Mouse (Mus musculus) hindbrain, embryonic 13.5 days (tissue): Measurements from ENCODE around the gene Acsl6. TPM values are rescaled to one million over a fixed set of nuclear protein-coding genes. Genes with fewer than 3 reads are reported as not detected.
"Not testable (repeated sequence)": the region's sequence is repeated elsewhere in the genome, so short reads cannot be mapped to it uniquely, and the experiment has no call there.

Source experiments
- ATAC-seq: fragments of 200-750 bp; cut with Nextera tagmentation; 2 replicates; pipeline ENCODE4 v1.8.0; 2017; ENCODE audit warnings: moderate TSS enrichment; ENCODE audit not compliant: low FRiP score
- H3K27ac ChIP-seq: fragments of 300-500 bp; sonication (generic); 2 replicates; pipeline ENCODE4 v1.5.1; 2015; ENCODE audit warnings: inconsistent platforms, mild to moderate bottlenecking, moderate library complexity
- H3K27me3 ChIP-seq: fragments of 300-500 bp; sonication (generic); 2 replicates; pipeline ENCODE4 v1.6.1; 2015; ENCODE audit warnings: mild to moderate bottlenecking, inconsistent platforms
- H3K36me3 ChIP-seq: fragments of 300-500 bp; sonication (generic); 2 replicates; pipeline ENCODE4 v1.6.1; 2015; ENCODE audit warnings: mild to moderate bottlenecking, inconsistent platforms
- H3K4me1 ChIP-seq: fragments of 300-500 bp; sonication (generic); replicated peaks from 2 replicates; pipeline ENCODE4 v1.6.1; 2015; ENCODE audit warnings: inconsistent platforms
- H3K4me2 ChIP-seq: fragments of 300-500 bp; sonication (generic); 2 replicates; pipeline ENCODE4 v1.6.1; 2015; ENCODE audit warnings: inconsistent platforms, mild to moderate bottlenecking, moderate library complexity
- H3K4me3 ChIP-seq: fragments of 300-500 bp; sonication (generic); 2 replicates; pipeline ENCODE4 v1.5.1; 2015; ENCODE audit warnings: mild to moderate bottlenecking, inconsistent platforms
- H3K9ac ChIP-seq: fragments of 300-500 bp; sonication (generic); 2 replicates; pipeline ENCODE4 v1.6.1; 2015; ENCODE audit warnings: mild to moderate bottlenecking, inconsistent platforms
- H3K9me3 ChIP-seq: fragments of 300-500 bp; sonication (generic); 2 replicates; pipeline ENCODE4 v1.6.1; 2016; ENCODE audit warnings: inconsistent platforms
- WGBS: fragments of 180-500 bp; shearing (Covaris S2); methylation state at CpG from one replicate; pipeline ENCODE4 v1.1.7; 2015; 5-methylcytosine and 5-hydroxymethylcytosine counted together
- polyA plus RNA-seq: library from polyadenylated mRNA; unstranded; fragments of >200 nt; fragmentation: Nextera tagmentation; extraction: Ambion mirVana; gene quantifications from 2 replicates; pipeline ENCODE4 v1.2.1, GENCODE M21; 2015

Gene Acsl6
- polyA plus RNA-seq, 1 experiment from 2014 or later, result 40.4 TPM

- H3K36me3 ChIP-seq, result no peaks in the 10 kb centered on the region
- 0 out of 2 replicates have a peak, but pooled peaks cover 6% of the 10 kb centered on the region for H3K9me3 ChIP-seq
- H3K27ac ChIP-seq, result no peak overlapping the region
- H3K27me3 ChIP-seq, result no peaks in the 10 kb centered on the region
- ATAC-seq, result no peak
- H3K4me2 ChIP-seq, result no peak overlapping the region
- no peaks in the 10 kb centered on the region for H3K4me1 ChIP-seq
- 86% methylated on average over 4 of the region's 4 CpGs for WGBS
- no peak overlapping the region for H3K9ac ChIP-seq
- no peak overlapping the region for H3K4me3 ChIP-seq
These were observed 7.6 kb upstream of the Acsl6 start for GRCm38 (mm10) chr11:54295971-54296370.

DNA sequence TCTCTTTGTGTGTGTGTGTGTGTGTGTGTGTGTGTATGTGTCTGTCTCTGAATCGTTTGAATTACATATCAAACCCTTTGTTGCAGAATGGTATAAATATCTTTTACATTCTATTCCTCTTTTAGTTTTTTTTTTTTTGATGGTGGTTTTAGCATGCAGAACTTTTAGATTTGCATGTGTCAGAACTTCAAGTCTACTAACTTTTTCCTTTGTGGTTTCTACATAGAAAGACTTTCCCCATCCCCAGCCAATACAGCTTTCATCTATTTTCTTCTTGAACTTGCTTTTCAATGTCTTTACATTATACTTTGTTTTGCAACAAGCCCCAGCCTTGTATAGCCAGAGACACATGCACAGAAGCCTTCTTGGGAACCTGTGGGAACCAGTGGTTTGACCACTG lies 6.9 kb upstream of the Acsl6 start:
- Histone ChIP-seq H3K9ac (no peak overlapping the region), H3K4me1 (no peaks in the 10 kb centered on the region), H3K4me2 (no peak overlapping the region), H3K27ac (no peak overlapping the region), H3K36me3 (no peaks in the 10 kb centered on the region), H3K27me3 (no peaks in the 10 kb centered on the region), H3K9me3 (0 out of 2 replicates have a peak, but pooled peaks cover 6% of the 10 kb centered on the region), H3K4me3 (no peak overlapping the region)
- WGBS, result 94% methylated on average over 1 of the region's 1 CpGs
- ATAC-seq, result no peak

DNA sequence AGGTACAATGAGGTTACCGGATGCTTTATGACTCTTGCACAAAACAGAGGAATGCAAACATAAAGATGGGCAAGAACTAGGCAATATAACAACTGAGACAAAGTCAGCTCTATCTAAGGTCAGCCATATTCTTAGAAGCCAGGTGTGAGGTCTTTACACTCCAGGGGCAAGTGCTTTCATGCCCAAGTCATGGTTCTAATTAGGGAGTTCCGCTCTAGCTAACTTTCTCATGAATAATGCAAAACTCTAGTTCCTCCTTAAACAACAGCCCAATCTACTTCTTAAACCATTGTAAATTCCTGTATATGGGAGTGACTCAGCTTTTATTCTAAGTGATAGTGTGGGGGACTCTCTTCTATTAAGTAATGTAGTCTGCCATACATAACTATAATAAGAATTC lies 6.1 kb upstream of the Acsl6 start:
- 85% methylated on average over 2 of the region's 2 CpGs for WGBS

DNA sequence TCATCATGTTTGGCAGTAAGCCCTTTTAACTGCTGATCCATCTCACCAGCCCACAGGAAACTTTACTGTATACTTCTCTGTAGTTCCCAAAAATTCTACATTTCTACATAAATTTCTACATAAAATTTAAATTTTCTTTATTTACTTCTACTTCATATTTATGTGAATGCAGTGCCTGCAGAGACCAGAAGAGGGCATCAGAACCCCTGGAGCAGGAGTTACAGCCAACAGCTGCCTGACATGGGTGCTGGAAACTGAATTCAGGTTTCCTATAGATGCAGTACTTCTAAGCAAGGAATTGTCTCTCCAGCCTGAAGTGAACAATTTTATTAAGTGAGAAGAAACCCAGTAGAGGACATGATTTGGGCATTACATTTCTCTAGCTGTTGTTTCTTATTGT lies 4.8 kb upstream of the Acsl6 start:
- Histone ChIP-seq H3K36me3 (no peaks in the 10 kb centered on the region), H3K4me3 (no peak overlapping the region), H3K27ac (no peak overlapping the region), H3K9me3 (0 out of 2 replicates have a peak, but pooled peaks cover 6% of the 10 kb centered on the region), H3K9ac (no peak overlapping the region), H3K4me2 (no peak overlapping the region), H3K27me3 (no peaks in the 10 kb centered on the region), H3K4me1 (peaks cover 15% of the 10 kb centered on the region)
- no peak for ATAC-seq

More for the DNA sequence above, 6.1 kb upstream of the Acsl6 start:
- not testable (repeated sequence) for H3K4me1 ChIP-seq, H3K9ac ChIP-seq, H3K27ac ChIP-seq, H3K36me3 ChIP-seq, ATAC-seq, H3K27me3 ChIP-seq, H3K4me3 ChIP-seq, H3K9me3 ChIP-seq, H3K4me2 ChIP-seq

GRCm38 (mm10) chr11:54301994-54302393 lies 1.6 kb upstream of the Acsl6 start:
- ATAC-seq, result no peak
- Histone ChIP-seq H3K4me3 (no peak overlapping the region), H3K36me3 (no peaks in the 10 kb centered on the region), H3K4me1 (peaks cover 38% of the 10 kb centered on the region), H3K9me3 (0 out of 2 replicates have a peak, but pooled peaks cover 6% of the 10 kb centered on the region), H3K4me2 (no peak overlapping the region), H3K27me3 (no peaks in the 10 kb centered on the region), H3K9ac (no peak overlapping the region), H3K27ac (no peak overlapping the region)
- 92% methylated on average over 8 of the region's 8 CpGs for WGBS

- no peaks in the 10 kb centered on the region for H3K36me3 ChIP-seq
- no peaks in the 10 kb centered on the region for H3K27me3 ChIP-seq
- H3K4me2 ChIP-seq, result peak overlapping the region; percentile 79
- H3K4me3 ChIP-seq, result 0 out of 2 replicates have a peak overlapping the region, but pooled peaks have one; percentile 71
- whole genome bisulfite sequencing, result 89% methylated on average over 3 of the region's 3 CpGs
- H3K4me1 ChIP-seq, result peaks cover 44% of the 10 kb centered on the region
- H3K9ac ChIP-seq, result no peak overlapping the region
- H3K27ac ChIP-seq, result peak overlapping the region; percentile 94
- no peak for ATAC-seq
- 0 out of 2 replicates have a peak, but pooled peaks cover 6% of the 10 kb centered on the region for H3K9me3 ChIP-seq
These were observed 992 bp upstream of the Acsl6 start for GRCm38 (mm10) chr11:54302606-54303005.

DNA sequence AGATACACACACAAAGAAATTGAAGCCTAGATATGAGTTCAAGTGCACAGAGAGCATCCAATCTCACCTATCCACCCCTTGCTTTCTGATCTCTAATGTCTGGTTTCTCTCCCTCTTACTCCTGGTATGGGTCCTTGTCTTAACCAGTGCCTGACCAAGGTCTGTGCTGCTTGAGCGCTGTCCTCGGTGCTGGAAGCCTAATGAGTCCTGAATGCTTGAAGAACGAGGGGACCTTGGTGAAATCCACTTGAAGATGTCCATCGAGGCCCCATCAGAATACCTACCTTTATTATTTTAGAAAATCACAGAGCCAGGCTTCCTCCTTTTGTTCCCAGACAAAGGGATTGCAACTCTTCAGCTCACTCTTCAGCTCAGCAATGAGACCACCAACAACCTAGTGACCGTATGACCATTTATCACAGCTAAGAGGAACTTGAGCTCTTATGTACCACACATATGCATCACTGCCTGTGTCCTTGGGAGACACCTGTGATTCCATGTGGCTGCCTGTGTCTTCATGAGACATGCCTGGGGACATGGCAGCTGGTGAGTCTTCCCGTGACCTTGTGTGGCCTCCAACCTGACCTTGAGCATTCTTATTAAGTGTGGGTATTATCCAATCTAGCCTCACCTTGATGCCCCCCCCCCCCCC lies 396 bp upstream of the Acsl6 start:
- H3K27ac ChIP-seq, result peak overlapping the region; percentile 94
- H3K4me3 ChIP-seq, result peak overlapping the region; percentile 71
- no peaks in the 10 kb centered on the region for H3K36me3 ChIP-seq
- peak overlapping the region; percentile 79 for H3K4me2 ChIP-seq
- H3K9me3 ChIP-seq, result 0 out of 2 replicates have a peak, but pooled peaks cover 3% of the 10 kb centered on the region
- H3K4me1 ChIP-seq, result peaks cover 44% of the 10 kb centered on the region
- peak; percentile 41 for ATAC-seq
- no peaks in the 10 kb centered on the region for H3K27me3 ChIP-seq
- peak overlapping the region; percentile 94 for H3K9ac ChIP-seq
- 25% methylated on average over 6 of the region's 6 CpGs for WGBS

DNA sequence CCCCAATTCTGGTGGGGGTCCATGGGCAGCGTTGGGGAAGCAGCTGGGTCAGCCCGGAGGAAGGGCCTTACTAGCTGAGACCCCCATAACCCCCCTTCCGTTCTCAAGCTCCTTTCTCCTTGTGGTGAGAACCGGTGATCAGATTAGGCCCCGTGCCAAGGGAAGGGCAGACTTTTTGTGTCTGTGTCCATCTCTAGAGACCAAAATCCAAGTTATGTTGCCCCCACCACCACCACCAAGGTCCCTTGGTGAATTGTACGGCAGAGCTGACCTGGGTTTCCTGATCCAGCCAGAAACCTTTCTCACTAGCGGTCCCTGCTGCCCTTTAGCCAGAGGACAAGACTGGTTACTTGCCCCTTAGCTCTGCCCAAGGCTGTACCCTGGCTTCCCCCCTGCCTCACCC lies 874 bp downstream of the Acsl6 start:
- ATAC-seq, result peak; percentile 47
- Histone ChIP-seq H3K9me3 (no peaks in the 10 kb centered on the region), H3K9ac (peak overlapping the region; percentile 94), H3K4me2 (peak overlapping the region; percentile 79), H3K27ac (peak overlapping the region; percentile 94), H3K4me3 (peak overlapping the region; percentile 71), H3K27me3 (no peaks in the 10 kb centered on the region), H3K36me3 (no peaks in the 10 kb centered on the region), H3K4me1 (peaks cover 44% of the 10 kb centered on the region)
- 4% methylated on average over 7 of the region's 7 CpGs for WGBS

DNA sequence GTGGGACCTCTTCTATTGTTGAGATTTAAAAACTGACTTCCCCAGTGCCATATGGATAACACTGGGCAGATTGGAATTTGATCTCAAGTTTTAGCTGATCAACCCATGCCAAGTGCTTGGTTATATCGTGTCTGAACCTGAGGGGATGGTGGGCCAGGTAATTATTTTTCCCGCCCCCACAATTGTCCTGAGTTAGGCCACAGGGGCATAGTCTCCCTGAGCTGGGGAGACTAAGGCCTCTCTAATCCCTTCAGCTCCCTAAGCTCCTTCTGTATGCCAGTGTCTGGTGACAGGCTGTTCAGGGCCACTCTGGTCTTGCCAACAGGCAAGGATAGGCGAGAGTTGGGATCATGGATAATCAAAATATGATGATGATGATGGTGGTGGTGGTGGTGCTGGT lies 1.7 kb downstream of the Acsl6 start:
- Histone ChIP-seq H3K4me1 (peaks cover 48% of the 10 kb centered on the region), H3K27ac (peak overlapping the region; percentile 35; the same call in 1 of the 2 replicates), H3K4me2 (peak overlapping the region; percentile 79), H3K9ac (peak overlapping the region; percentile 94), H3K36me3 (no peaks in the 10 kb centered on the region), H3K4me3 (peak overlapping the region; percentile 71), H3K9me3 (no peaks in the 10 kb centered on the region), H3K27me3 (no peaks in the 10 kb centered on the region)
- WGBS, result 80% methylated on average over 3 of the region's 3 CpGs
- no peak for ATAC-seq

DNA sequence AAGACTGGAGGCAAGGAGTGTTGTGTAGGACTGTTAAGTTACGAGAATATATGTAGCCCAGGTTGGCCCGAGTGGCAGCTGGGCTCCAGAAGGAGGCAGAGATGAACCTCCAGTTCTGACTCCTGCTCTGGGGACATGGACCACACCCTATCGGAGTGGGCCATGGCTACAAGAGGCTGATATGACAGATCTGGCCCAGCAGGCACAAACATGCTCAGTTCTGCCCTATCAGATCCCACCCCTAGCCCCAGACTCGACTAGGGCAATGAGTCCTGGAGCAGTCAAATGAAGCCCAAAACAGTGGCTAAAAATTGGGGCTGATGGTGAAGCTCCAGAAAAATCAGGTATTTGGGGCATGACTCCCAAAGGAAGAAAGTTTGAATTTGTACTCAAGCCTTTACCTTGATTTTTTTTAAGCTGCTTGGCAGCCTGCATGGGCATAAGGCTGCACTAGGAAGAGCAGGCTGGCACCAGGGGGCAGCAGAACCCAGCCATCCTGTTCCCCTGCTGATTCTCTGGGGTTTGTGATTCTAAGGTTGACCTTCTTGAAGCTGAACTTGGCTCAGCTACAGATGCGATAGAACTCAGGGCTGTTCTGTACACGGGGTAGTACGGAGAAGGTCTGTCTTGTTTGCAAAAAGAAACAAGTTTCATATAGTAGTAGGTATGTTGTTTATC lies 3.7 kb downstream of the Acsl6 start:
- no peak for ATAC-seq
- Histone ChIP-seq H3K4me1 (peaks cover 61% of the 10 kb centered on the region), H3K27me3 (no peaks in the 10 kb centered on the region)

GRCm38 (mm10) chr11:54310588-54310987 lies 7.0 kb downstream of the Acsl6 start:
- peaks cover 72% of the 10 kb centered on the region for H3K4me1 ChIP-seq
- WGBS, result 85% methylated on average over 2 of the region's 2 CpGs
- H3K9ac ChIP-seq, result no peak overlapping the region
- H3K4me3 ChIP-seq, result no peak overlapping the region
- no peak overlapping the region for H3K4me2 ChIP-seq
- ATAC-seq, result no peak
- H3K27me3 ChIP-seq, result no peaks in the 10 kb centered on the region
- no peaks in the 10 kb centered on the region for H3K9me3 ChIP-seq
- no peaks in the 10 kb centered on the region for H3K36me3 ChIP-seq
- H3K27ac ChIP-seq, result no peak overlapping the region

More for the DNA sequence above, 3.7 kb downstream of the Acsl6 start:
- 74% methylated on average over 7 of the region's 7 CpGs for WGBS
- no peak overlapping the region for H3K4me3 ChIP-seq
- no peak overlapping the region for H3K4me2 ChIP-seq
- H3K36me3 ChIP-seq, result no peaks in the 10 kb centered on the region
- no peaks in the 10 kb centered on the region for H3K9me3 ChIP-seq
- H3K27ac ChIP-seq, result no peak overlapping the region
- no peak overlapping the region for H3K9ac ChIP-seq

DNA sequence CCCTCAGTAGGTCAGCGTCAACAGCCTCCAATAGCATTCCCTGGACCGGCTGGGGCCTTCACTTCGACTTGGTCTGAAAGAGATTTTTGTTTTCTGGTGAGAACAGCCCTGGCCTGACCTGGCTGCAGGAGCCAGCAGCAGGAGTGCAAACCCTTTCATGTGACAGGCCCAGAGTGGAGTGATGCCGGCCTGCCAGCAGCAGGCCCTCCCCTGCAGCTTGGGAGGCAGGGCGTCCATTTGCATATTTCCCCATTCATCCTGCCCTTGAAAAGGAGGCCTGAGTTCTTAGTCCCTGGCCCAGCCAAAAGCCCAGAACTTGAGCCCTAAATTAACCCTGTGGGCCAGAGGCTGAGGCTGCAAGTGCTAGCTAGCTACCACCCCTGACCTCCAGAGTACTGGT lies 8.4 kb downstream of the Acsl6 start:
- H3K9ac ChIP-seq, result peak overlapping the region; percentile 52

More for the DNA sequence above, 8.4 kb downstream of the Acsl6 start:
- Histone ChIP-seq H3K9me3 (no peaks in the 10 kb centered on the region), H3K27me3 (no peaks in the 10 kb centered on the region), H3K27ac (peak overlapping the region; percentile 70), H3K4me3 (no peak overlapping the region), H3K4me2 (no peak overlapping the region), H3K36me3 (no peaks in the 10 kb centered on the region), H3K4me1 (peaks cover 58% of the 10 kb centered on the region)
- ATAC-seq, result peak; percentile 59; the same call in 1 of the 2 replicates
- 5% methylated on average over 5 of the region's 5 CpGs for WGBS
